Mouse (Mus musculus): ENCODE measurements around the gene Prkcg. TPM values are rescaled to one million over a fixed set of nuclear protein-coding genes. Genes with fewer than 3 reads are reported as not detected.
A peak's percentile ranks its signal among the peaks of the same experiment; 100 is the strongest.

Gene Prkcg
- total RNA-seq, 2 experiments from 2014 or later: 3.4 to 6.9 TPM

- DNase-seq: no peak
- intact Hi-C loops (cut with DNase I): no loop called here
Measured at GRCm38 (mm10) chr7:3310233-3310632, 21.3 kb downstream of the Prkcg start.

- intact Hi-C loops (cut with DNase I): no loop called here
Measured at GRCm38 (mm10) chr7:3313571-3313970, 24.6 kb downstream of the Prkcg start.

DNA sequence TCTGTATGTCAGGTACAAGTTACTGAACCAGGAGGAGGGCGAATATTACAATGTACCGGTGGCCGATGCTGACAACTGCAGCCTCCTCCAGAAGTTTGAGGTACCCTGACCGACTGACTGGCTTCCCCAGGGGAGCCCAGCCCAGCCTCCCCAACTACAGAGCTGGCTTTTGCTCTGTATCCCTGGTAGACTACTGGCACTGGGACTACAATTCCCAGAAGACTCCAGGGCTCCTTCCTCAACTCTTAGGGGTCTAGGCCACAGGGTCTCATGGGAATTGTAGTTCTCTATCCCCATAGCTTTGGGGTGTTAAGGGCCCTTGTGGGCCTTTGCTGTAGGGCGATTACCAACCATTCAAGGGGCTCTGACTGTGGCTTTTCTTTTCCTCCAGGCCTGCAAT is 25.1 kb downstream of the Prkcg start:
- DNase-seq: no peak
- intact Hi-C loops (cut with DNase I): no loop called here

More at GRCm38 (mm10) chr7:3313571-3313970, 24.6 kb downstream of the Prkcg start:
- DNase-seq: no peak

- no peak for DNase-seq
- intact Hi-C loops (cut with DNase I): no loop called here
Measured at GRCm38 (mm10) chr7:3317704-3318103, 28.7 kb downstream of the Prkcg start.

GRCm38 (mm10) chr7:3320856-3321255 is 31.9 kb downstream of the Prkcg start:
- DNase-seq: no peak
- intact Hi-C loops (cut with DNase I): no loop called here

DNA sequence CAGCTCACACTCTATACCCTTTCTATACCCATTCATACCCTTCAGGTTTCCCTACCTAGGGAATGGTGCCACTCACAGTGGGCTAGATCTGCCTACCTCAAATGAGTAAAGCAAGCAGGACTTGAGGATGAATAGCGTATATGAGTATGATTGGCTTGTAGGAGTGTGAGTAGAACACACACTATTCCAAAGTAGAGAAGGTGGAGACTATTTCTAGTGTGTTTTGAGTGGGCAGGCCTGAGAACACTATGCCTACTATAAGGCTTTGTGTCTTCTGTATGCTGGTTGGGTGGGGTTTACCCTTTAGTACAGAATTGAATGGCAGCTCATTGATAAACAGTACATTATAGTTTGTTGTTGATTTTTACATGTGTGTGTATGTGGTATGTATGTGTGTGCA is 34.8 kb downstream of the Prkcg start:
- intact Hi-C loops (cut with DNase I): no loop called here
- no peak for DNase-seq

GRCm38 (mm10) chr7:3327961-3328360 is 39.0 kb downstream of the Prkcg start:
- intact Hi-C loops (cut with DNase I): no loop called here
- DNase-seq: peak in 1 of 2 experiments; percentile 30

- intact Hi-C loops (cut with DNase I): loop anchor here (1.0 kb wide), 1 partner anchor 118 kb away; no protein-coding TSS in a partner anchor
- peak; percentile 78 to 84 for DNase-seq
Measured at GRCm38 (mm10) chr7:3329776-3330546, 41.0 kb downstream of the Prkcg start.

- intact Hi-C loops (cut with DNase I): no loop called here
- DNase-seq: no peak
Measured at GRCm38 (mm10) chr7:3331171-3331570, 42.2 kb downstream of the Prkcg start.

GRCm38 (mm10) chr7:3331581-3332223 is 42.7 kb downstream of the Prkcg start:
- intact Hi-C loops (cut with DNase I): no loop called here
- peak; percentile 78 to 80 for DNase-seq

GRCm38 (mm10) chr7:3332224-3332615 is 43.2 kb downstream of the Prkcg start:
- DNase-seq: no peak
- intact Hi-C loops (cut with DNase I): no loop called here

DNA sequence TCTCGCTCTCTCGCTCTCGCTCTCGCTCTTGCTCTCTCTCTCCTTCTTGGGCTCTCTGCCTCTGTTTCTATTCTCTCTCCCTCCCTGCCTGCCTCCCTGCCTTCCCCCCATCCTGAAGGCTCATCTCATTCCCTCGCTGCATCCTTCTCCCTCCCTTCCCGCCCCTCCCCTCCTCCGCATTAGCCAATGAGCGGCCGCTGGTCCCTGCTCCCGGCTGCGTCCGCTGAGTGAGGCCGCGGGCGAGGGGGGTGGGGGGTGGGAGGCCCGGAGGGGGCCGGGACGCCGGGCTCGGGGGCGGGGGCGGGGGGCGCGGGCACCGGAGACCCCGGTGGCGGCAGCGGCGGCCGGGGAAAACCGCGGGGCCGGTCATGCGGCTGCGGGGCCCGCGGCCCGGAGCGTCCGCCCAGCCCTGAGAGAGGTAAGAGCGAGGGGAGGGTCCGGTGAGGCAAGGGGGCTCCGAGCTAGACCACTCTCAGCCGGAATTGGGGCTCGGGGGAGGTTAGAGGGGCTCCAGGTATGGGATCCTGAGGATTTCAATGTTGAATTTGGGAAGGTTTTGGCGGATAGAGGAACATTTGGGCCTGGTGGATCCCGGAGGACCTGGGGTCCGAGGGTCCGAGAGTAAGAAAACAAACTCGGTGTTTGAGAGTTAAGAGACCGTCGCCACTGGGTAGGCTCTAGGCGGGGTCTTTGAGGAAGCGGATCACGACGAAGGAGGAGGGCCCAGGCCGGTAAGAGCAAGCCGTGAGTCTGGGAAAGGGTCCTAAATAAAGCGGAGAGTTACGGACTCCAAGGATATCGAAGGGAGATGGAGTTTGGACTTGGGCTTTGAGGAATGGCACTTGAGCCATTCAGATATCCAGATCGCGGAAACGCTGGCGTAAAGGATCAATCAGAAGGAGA is 43.9 kb downstream of the Prkcg start, which contains the start of gene Cacng7:
Gene Cacng7 (plus strand): TSS at position 337 of the 903 bp plus-strand sequence.
- intact Hi-C loops (cut with DNase I): no loop called here
- peak; percentile 27 to 29 for DNase-seq

GRCm38 (mm10) chr7:3333542-3333941 is 44.6 kb downstream of the Prkcg start:
- intact Hi-C loops (cut with DNase I): no loop called here
- DNase-seq: peak in 1 of 2 experiments; percentile 6

GRCm38 (mm10) chr7:3336412-3336811 is 47.4 kb downstream of the Prkcg start:
- intact Hi-C loops (cut with DNase I): no loop called here
- no peak for DNase-seq

DNA sequence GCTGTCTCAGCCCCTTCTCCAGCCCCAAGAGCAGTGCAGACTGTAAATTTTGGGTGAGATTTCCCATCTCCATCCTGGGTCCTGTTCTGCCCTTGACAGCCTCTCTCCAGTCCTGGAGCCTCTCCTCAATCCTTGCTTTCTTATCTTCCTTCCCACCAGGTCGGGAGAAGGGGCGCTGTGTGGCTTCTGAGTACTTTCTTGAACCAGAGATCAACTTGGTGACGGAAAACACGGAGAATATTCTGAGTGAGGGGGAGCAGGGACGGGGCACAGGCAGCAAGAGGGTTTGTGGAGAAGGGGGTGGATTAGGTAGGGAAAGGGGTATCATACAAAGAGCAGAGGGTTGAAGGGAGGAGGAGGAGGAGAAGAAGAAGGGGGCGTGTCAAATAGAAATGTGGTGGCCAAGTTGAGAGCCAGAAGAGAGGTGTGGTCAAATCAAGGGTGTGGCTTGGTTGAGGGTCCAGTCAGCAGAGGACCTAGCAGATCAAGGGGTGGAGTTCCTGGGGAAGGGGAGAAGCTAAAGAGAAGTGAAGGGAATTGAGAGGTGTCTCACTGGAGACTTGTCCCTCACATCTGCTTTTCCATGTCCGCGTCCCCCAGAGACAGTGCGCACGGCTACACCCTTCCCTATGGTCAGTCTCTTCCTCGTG is 49.4 kb downstream of the Prkcg start:
- no peak for DNase-seq
- intact Hi-C loops (cut with DNase I): no loop called here

GRCm38 (mm10) chr7:3339010-3339409 is 50.0 kb downstream of the Prkcg start:
- DNase-seq: no peak
- intact Hi-C loops (cut with DNase I): no loop called here

DNA sequence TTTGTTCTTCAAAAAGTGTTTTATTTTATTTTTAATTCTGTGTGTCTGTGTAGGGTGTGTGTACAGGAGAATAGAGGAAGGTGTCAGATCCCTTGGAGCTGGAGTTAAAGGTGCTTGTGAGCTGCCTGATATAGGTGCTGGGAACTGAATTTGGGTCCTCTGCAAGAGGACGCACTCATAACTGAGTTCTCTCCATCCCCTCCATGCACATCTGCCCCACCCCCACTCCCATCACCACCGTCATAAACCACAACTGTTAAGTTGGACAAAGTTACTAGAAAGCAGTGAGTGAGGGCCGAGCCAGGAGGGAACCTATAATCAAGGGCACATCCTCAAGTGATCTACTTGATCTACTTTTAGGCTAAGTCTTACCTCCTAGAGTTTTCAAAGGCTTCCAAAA is 54.9 kb downstream of the Prkcg start:
- DNase-seq: no peak
- intact Hi-C loops (cut with DNase I): no loop called here

GRCm38 (mm10) chr7:3345301-3345700 is 56.3 kb downstream of the Prkcg start:
- intact Hi-C loops (cut with DNase I): no loop called here
- no peak for DNase-seq

- intact Hi-C loops (cut with DNase I): no loop called here
- no peak for DNase-seq
Measured at GRCm38 (mm10) chr7:3347366-3348287, 58.6 kb downstream of the Prkcg start.

Measured in heart, postnatal 10 days (tissue).